Mouse (Mus musculus) forebrain, embryonic 11.5 days (tissue): Measurements from ENCODE around the gene Nr2c2. TPM values are rescaled to one million over a fixed set of nuclear protein-coding genes. Genes with fewer than 3 reads are reported as not detected.

Source experiments
- ATAC-seq: fragments of 200-750 bp; cut with Nextera tagmentation; replicated peaks from 2 replicates; pipeline ENCODE4 v1.8.0; 2017; ENCODE audit warnings: moderate TSS enrichment; ENCODE audit not compliant: low FRiP score
- DNase-seq: peaks from one replicate; pipeline ENCODE4 v3.0.0-alpha.2; 2017; ENCODE audit warnings: low spot score
- H3K27ac ChIP-seq: fragments of 300-500 bp; sonication (generic); 2 replicates; pipeline ENCODE4 v1.5.1; 2014; ENCODE audit warnings: low read depth, low read length
- H3K27me3 ChIP-seq: fragments of 300-500 bp; sonication (generic); 2 replicates; pipeline ENCODE4 v1.6.1; 2014; ENCODE audit warnings: mild to moderate bottlenecking, low read length, mixed read lengths; ENCODE audit not compliant: control insufficient read depth, insufficient read depth
- H3K36me3 ChIP-seq: fragments of 300-500 bp; sonication (generic); 2 replicates; pipeline ENCODE4 v1.6.1; 2014; ENCODE audit warnings: mild to moderate bottlenecking, low read length, moderate library complexity, mixed read lengths; ENCODE audit not compliant: control insufficient read depth, insufficient read depth
- H3K4me1 ChIP-seq: fragments of 300-500 bp; sonication (generic); replicated peaks from 2 replicates; pipeline ENCODE4 v1.6.1; 2014; ENCODE audit warnings: low read length, mixed read lengths; ENCODE audit not compliant: control insufficient read depth, insufficient read depth
- H3K4me2 ChIP-seq: fragments of 300-500 bp; sonication (generic); 2 replicates; pipeline ENCODE4 v1.6.1; 2014; ENCODE audit warnings: low read depth, mild to moderate bottlenecking, low read length, moderate library complexity, mixed read lengths; ENCODE audit not compliant: severe bottlenecking
- H3K4me3 ChIP-seq: fragments of 300-500 bp; sonication (generic); 2 replicates; pipeline ENCODE4 v1.5.1; 2014; ENCODE audit warnings: low read depth, low read length
- H3K9ac ChIP-seq: fragments of 300-500 bp; sonication (generic); 2 replicates; pipeline ENCODE4 v1.6.1; 2014; ENCODE audit warnings: low read length
- H3K9me3 ChIP-seq: fragments of 300-500 bp; sonication (generic); 2 replicates; pipeline ENCODE4 v1.6.1; 2016; ENCODE audit warnings: low read length, mixed read lengths; ENCODE audit not compliant: control insufficient read depth
- WGBS: fragments of 180-500 bp; shearing (Covaris S2); extraction: QIAGEN DNeasy Blood & Tissue Kit; methylation state at CpG from one replicate; pipeline ENCODE4 v1.1.7; 2014; 5-methylcytosine and 5-hydroxymethylcytosine counted together
- polyA plus RNA-seq: library from polyadenylated mRNA; unstranded; fragments of >200 nt; fragmentation: Nextera tagmentation; extraction: Ambion mirVana; gene quantifications from 2 replicates; pipeline ENCODE4 v1.2.1, GENCODE M21; 2014

The Nr2c2 gene
- polyA plus RNA-seq, 1 experiment from 2014 or later: 38.5 TPM

DNA sequence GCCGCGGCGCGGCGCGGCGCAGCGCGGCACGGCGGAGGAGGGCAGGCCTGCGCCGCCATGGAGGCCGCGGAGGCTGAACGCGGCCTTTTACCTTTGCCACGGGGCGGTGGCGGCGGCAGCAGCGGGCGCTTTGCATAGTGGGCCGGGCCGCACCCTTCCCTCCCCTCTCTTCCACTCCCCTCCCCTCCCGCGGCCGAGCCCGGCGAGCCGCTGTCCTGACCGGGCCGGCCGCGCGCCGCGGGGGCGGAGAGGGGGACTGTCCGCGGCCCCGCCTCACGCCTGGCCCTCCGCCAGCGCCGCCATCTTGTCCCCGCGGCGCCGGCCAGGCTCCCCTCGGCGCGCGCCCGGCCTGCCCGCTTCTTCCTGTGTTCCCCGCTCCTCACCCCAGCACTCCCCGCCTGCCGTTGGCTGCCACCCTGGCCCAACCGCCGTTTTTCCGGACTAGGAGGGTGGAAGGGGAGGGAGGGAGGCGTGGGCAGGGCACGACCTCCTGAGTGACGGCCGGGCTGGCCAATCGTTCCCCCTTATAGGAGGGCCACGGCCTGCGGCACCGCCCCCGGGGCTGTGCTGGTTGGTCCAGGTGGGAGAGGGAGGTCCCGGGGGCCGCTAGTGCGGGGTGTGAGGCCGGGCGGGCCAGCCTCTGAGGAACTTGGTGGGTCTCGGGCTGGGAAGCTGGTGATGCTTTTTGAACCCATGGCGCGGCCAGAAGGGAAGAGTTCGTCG is 738 bp downstream of the Nr2c2 start:
- peak; percentile 100 for DNase-seq
- ATAC-seq: peak; percentile 99
- Histone ChIP-seq H3K36me3 (no peaks in the 10 kb centered on the region), H3K9me3 (no peaks in the 10 kb centered on the region), H3K9ac (peak overlapping the region; percentile 98), H3K27ac (peak overlapping the region; percentile 98), H3K27me3 (no peaks in the 10 kb centered on the region), H3K4me1 (peaks cover 2% of the 10 kb centered on the region; the same call in 1 of the 2 replicates), H3K4me3 (peak overlapping the region; percentile 99), H3K4me2 (peak overlapping the region; percentile 71)
- under 1% methylated on average over 36 of the region's 81 CpGs for WGBS

DNA sequence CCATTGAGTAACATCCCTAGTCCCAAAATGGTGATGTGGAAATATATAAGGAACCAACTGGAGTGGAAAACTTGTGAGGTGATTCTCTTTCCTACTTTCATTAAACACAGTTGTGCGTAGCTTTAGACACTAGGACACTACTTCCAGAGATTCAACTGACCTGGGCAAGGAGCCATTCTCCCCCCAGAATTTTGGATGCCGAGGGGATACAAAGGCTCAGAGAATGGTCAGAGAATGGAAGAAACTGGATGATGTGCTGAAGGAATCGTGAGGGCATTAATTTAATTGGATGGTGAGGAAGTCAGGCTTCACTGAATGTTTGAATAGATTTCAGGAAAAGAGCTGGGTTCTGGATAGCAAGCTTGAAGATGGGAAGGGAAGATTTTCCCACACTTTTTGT is 1.5 kb downstream of the Nr2c2 start:
- Histone ChIP-seq H3K27me3 (no peaks in the 10 kb centered on the region), H3K4me2 (peak overlapping the region; percentile 71), H3K36me3 (no peaks in the 10 kb centered on the region), H3K27ac (peak overlapping the region; percentile 98; the same call in 1 of the 2 replicates), H3K9me3 (no peaks in the 10 kb centered on the region), H3K4me1 (peaks cover 2% of the 10 kb centered on the region; the same call in 1 of the 2 replicates), H3K4me3 (peak overlapping the region; percentile 99), H3K9ac (peak overlapping the region; percentile 98)
- 19% methylated on average over 3 of the region's 3 CpGs for WGBS
- DNase-seq: no peak
- ATAC-seq: no peak

DNA sequence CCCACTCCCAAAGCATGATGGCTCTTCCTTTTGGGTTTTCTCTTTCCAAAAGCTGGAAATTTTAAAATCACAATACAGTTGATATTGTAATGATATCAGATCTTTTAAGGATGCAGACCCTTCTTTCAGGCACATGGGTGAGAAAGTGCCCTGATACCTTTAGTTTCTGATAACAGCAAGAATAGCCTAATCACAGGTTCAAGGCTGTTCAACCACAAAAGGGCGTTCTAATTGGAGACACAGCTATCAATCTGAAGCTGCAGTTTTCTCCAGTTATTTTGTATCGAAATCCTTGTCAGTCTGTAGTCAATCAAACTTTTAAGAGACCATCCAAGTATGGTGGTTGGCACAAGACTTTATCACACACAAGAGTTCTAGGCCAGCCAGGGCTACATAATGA is 2.7 kb downstream of the Nr2c2 start:
- H3K36me3 ChIP-seq: no peaks in the 10 kb centered on the region
- H3K27ac ChIP-seq: no peak overlapping the region
- ATAC-seq: no peak
- WGBS: 93% methylated on average over 2 of the region's 2 CpGs
- no peak overlapping the region for H3K4me3 ChIP-seq
- H3K4me2 ChIP-seq: no peak overlapping the region
- H3K9ac ChIP-seq: no peak overlapping the region
- no peaks in the 10 kb centered on the region for H3K9me3 ChIP-seq
- peaks cover 2% of the 10 kb centered on the region; the same call in 1 of the 2 replicates for H3K4me1 ChIP-seq
- no peak for DNase-seq
- no peaks in the 10 kb centered on the region for H3K27me3 ChIP-seq

DNA sequence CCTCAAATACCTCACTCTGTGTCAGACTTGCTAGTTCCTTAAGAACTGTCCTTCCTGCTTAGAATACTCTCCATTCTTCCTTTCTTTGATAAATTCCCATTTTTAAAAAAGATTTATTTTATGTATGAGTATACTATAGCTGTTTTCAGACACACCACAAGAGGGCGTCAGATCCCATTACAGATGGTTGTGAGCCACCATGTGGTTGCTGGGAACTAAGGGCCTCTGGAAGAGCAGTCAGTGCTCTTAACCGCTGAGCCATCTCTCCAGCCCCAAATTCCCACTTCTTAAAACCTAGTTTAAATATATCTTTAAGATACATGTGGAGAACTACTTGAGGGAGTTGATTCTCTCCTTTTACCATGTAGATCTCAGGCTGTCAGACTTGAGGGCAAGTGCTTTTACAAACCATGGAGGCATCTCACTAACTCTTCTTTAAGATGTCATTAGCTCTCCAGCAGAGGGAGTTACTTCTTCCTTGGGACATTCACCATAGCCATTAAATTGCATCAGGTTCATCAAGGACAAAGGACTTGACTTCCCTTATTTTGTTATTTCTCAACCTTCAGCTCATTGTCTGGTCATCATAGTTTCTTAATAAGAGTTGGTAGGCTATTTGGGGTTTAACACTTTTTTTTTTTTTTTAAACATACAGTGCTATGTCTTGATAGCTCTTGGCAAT is 9.6 kb downstream of the Nr2c2 start:
- 76% methylated on average over 2 of the region's 2 CpGs for WGBS
- Histone ChIP-seq H3K36me3 (no peaks in the 10 kb centered on the region), H3K27me3 (no peaks in the 10 kb centered on the region), H3K4me3 (no peak overlapping the region), H3K9me3 (no peaks in the 10 kb centered on the region), H3K4me1 (no peaks in the 10 kb centered on the region), H3K4me2 (no peak overlapping the region), H3K9ac (no peak overlapping the region), H3K27ac (no peak overlapping the region)
- ATAC-seq (no peak), DNase-seq (no peak)

DNA sequence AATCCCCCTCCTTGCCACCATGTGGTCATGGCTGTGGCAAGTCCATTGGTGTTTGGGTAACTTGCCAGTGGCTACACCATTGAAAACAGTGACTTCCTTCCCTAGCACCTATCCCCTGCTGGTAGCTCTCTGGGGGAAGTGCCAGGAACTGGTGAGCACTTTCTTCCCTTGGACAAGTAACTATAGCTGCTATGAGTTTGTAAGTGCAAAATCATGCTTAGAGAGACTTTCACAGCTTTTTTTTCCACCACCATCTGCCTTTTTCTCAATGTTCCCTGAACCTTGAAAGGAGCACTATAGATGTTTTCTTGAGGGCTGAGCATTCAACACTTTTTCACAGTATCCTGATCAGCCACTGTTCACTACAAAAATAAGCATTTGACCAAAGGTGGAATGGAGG is 33.4 kb downstream of the Nr2c2 start:
- Histone ChIP-seq H3K36me3 (no peaks in the 10 kb centered on the region), H3K4me1 (no peaks in the 10 kb centered on the region), H3K9ac (no peak overlapping the region), H3K9me3 (no peaks in the 10 kb centered on the region), H3K27me3 (no peaks in the 10 kb centered on the region), H3K4me2 (no peak overlapping the region), H3K27ac (no peak overlapping the region), H3K4me3 (no peak overlapping the region)
- DNase-seq: no peak
- ATAC-seq: no peak

DNA sequence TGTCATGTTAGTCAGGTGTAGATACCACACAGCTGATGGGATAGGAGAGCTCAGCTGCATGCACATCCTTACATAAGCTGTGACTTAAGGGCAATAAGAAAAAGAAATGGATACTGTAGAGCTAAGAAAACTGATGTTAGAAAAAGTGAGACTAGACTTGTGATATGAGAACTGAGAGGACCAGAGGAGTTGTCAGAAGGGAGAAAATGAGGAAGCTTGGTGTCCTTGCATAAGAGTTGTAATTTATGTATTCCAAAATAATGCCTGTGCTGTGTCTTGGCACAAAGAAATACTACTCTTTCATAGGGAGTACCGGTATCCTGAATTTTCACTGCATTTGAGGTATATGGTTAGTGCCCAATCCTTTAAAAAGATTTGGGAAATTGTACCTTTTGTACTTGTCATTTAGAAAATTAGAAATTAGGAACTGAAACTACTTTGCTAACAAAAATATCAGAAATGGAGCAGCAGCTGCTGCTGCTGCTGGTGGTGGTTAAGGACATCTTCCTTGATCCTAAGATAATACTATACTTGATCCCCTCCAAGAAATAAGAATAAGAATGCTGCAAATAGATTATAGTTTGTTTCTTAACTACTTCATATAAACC is 35.8 kb downstream of the Nr2c2 start:
- no peaks in the 10 kb centered on the region for H3K27me3 ChIP-seq
- no peak overlapping the region for H3K9ac ChIP-seq
- no peaks in the 10 kb centered on the region for H3K36me3 ChIP-seq
- no peak for DNase-seq
- H3K4me1 ChIP-seq: no peaks in the 10 kb centered on the region
- H3K27ac ChIP-seq: no peak overlapping the region
- WGBS: 92% methylated on average over 1 of the region's 1 CpGs
- no peaks in the 10 kb centered on the region for H3K9me3 ChIP-seq
- no peak overlapping the region for H3K4me3 ChIP-seq
- H3K4me2 ChIP-seq: no peak overlapping the region
- ATAC-seq: no peak

DNA sequence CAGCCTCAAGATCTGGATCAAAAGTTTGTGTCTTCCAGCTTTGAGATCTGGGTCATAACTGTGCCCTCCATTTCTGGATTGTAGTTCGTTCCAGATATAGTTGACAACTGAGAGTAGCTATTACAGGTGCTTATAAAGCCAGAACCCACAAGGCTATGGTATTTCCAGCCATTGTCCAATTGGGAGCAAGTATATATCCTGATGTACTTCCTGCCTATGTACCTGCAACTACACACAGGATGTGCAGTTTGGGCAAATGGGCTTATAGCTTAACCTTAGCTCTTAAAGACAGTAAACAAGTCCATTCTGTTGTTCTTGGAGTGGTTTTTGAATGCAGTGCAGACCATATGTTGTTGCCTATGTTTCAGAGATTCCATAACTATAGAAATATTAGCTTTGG is 40.3 kb downstream of the Nr2c2 start:
- Histone ChIP-seq H3K4me3 (no peak overlapping the region), H3K4me1 (no peaks in the 10 kb centered on the region), H3K4me2 (no peak overlapping the region), H3K27me3 (no peaks in the 10 kb centered on the region), H3K36me3 (peaks cover 2% of the 10 kb centered on the region; the same call in 1 of the 2 replicates), H3K27ac (no peak overlapping the region), H3K9ac (no peak overlapping the region), H3K9me3 (no peaks in the 10 kb centered on the region)
- ATAC-seq: no peak
- DNase-seq: no peak
- 93% methylated on average over 1 of the region's 1 CpGs for WGBS

DNA sequence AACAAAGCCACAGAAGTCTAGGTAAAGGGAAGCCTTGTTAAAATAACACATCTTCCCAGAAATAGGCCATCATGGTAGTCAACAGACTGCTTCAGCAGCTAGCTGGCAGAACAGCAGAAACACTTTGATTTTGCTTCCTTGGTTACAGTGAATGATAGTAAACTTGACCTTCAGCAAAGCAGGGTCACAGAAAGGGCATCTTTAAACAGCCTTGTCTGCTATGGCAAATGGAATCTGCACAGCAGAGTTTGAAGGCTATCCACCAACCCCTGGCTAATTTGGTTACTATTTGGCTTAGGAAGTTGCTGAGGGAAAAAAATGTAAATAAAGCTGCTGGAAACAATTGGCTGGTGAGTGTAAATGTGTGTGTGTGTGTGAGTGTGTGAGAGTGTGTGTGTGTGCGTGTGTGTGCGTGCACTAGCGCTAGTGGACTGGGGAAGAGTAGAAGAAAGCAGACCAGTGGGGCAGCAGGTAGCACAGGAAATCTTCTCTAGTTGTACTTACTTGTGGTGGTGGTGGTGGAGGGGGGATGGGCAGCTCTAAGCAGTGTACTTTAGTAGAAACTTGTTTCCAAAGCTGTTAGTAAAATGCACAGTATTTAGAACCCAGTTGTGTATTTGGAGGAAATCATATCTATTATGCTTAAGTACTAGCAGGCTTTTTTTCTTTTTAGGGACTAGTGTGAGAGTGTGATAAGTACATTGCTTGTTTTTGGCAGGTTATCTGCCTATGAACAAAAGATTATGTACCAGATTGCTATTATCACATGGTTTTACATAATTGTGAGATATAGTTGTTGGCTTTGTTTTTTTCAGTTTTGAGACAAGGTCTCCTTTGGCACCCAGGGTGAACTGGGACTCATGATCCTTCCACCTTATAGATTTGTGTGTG is 41.1 kb downstream of the Nr2c2 start:
- WGBS: 94% methylated on average over 3 of the region's 3 CpGs
- H3K4me2 ChIP-seq: no peak overlapping the region
- no peaks in the 10 kb centered on the region for H3K9me3 ChIP-seq
- ATAC-seq (no peak), DNase-seq (no peak)
- H3K4me1 ChIP-seq: no peaks in the 10 kb centered on the region
- H3K27ac ChIP-seq: no peak overlapping the region
- H3K4me3 ChIP-seq: no peak overlapping the region
- no peak overlapping the region for H3K9ac ChIP-seq
- no peaks in the 10 kb centered on the region for H3K27me3 ChIP-seq
- peaks cover 2% of the 10 kb centered on the region; the same call in 1 of the 2 replicates for H3K36me3 ChIP-seq
